Mouse (Mus musculus): ENCODE measurements at regions not wholly inside any gene's neighbourhood (a gene's known extent, or its start where the extent isn't known, plus 50 kb on each side); places are given as distances from the start of the nearest gene placed in this dataset.
A peak's percentile ranks its signal among the peaks of the same experiment; 100 is the strongest.

GRCm38 (mm10) chr1:127001700-127002099, 171.1 kb upstream of the Nckap5 start:
- DNase-seq: no peak

- peak in 1 of 2 experiments; percentile 36 for DNase-seq
Observed at GRCm38 (mm10) chr1:126993061-126993640, 162.6 kb upstream of the Nckap5 start.

GRCm38 (mm10) chr1:126992441-126992840, 161.8 kb upstream of the Nckap5 start:
- no peak for DNase-seq

GRCm38 (mm10) chr1:126982805-126983204, 152.2 kb upstream of the Nckap5 start:
- no peak for DNase-seq

- no peak for DNase-seq
Observed at GRCm38 (mm10) chr1:126980311-126980710, 149.7 kb upstream of the Nckap5 start.

- no peak for DNase-seq
Observed at GRCm38 (mm10) chr1:126973871-126974270, 143.3 kb upstream of the Nckap5 start.

GRCm38 (mm10) chr1:126971777-126972421, 141.3 kb upstream of the Nckap5 start:
- no peak for DNase-seq

GRCm38 (mm10) chr1:126971118-126971517, 140.5 kb upstream of the Nckap5 start:
- DNase-seq: no peak

- DNase-seq: no peak
Observed at GRCm38 (mm10) chr1:126966394-126966793, 135.8 kb upstream of the Nckap5 start.

GRCm38 (mm10) chr1:126955839-126956720, 125.5 kb upstream of the Nckap5 start:
- no peak for DNase-seq

GRCm38 (mm10) chr1:126947860-126948259, 117.3 kb upstream of the Nckap5 start:
- no peak for DNase-seq

- no peak for DNase-seq
Observed at GRCm38 (mm10) chr1:126932658-126933057, 102.1 kb upstream of the Nckap5 start.

GRCm38 (mm10) chr1:126931754-126932153, 101.2 kb upstream of the Nckap5 start:
- DNase-seq: peak; percentile 79 to 86

GRCm38 (mm10) chr1:126931093-126931492, 100.5 kb upstream of the Nckap5 start:
- DNase-seq: no peak

GRCm38 (mm10) chr1:126930611-126931010, 100.0 kb upstream of the Nckap5 start:
- no peak for DNase-seq

- peak in 1 of 2 experiments; percentile 45 for DNase-seq
Observed at GRCm38 (mm10) chr1:126929666-126930065, 99.1 kb upstream of the Nckap5 start.

GRCm38 (mm10) chr1:126928186-126928585, 97.6 kb upstream of the Nckap5 start:
- DNase-seq: peak; percentile 53 to 68

GRCm38 (mm10) chr1:126925150-126926035, 94.8 kb upstream of the Nckap5 start:
- DNase-seq: peak; percentile 74 to 81

- DNase-seq: no peak
Observed at GRCm38 (mm10) chr1:126923981-126924380, 93.4 kb upstream of the Nckap5 start.

- no peak for DNase-seq
Observed at GRCm38 (mm10) chr1:126922231-126922630, 91.6 kb upstream of the Nckap5 start.

GRCm38 (mm10) chr1:126918876-126919275, 88.3 kb upstream of the Nckap5 start:
- DNase-seq: no peak

- no peak for DNase-seq
Observed at GRCm38 (mm10) chr1:126917872-126918271, 87.3 kb upstream of the Nckap5 start.

- DNase-seq: no peak
Observed at GRCm38 (mm10) chr1:126916369-126916768, 85.8 kb upstream of the Nckap5 start.

Data from lung, postnatal 4 days (tissue).